In the genomic region with DNA sequence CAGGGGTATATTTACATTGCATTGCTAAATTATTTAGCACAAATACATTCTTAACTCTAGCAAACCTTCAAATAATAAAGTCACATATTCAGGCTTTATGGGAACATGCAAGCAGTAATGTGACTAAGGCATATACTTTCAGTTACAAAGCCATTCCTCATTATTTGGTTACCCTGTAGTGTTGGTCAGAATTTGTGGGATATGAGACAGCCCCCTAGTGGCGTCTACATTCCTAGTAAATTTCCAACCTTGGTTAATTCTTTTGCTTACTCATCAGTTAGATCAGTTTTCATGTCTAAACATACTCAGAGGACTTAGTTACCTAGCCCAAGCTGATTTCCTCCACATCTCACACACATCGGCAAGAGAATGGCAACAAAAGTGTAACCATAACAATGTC, we compare ENCODE assay signal across 8 mouse cellular contexts.
DNase-seq lines count a peak whose midpoint lies in the region; ATAC-seq and TF ChIP-seq lines count a peak whose summit lies in the region.

No protein-coding gene starts in this region.

- TF ChIP-seq CTCF in E14TG2a.4 (conservative IDR thresholded peaks at IDR 0.05; ENCODE audit: low read length): peak; percentile 44
- peak; percentile 37; the same call in 1 of the 2 replicates for TF ChIP-seq CTCF in brain, embryonic 14.5 days (IDR thresholded peaks at IDR 0.05; ENCODE audit: borderline replicate concordance, extremely low read depth, insufficient read depth, insufficient read length)

- no peak for TF ChIP-seq POLR2A in brain, embryonic 14.5 days (IDR thresholded peaks at IDR 0.05; ENCODE audit: borderline replicate concordance, extremely low read depth, insufficient read depth, insufficient read length, poor library complexity, severe bottlenecking)
- no peak for TF ChIP-seq POLR2A in limb, embryonic 14.5 days (IDR thresholded peaks at IDR 0.05; ENCODE audit: borderline replicate concordance, extremely low read depth, insufficient read depth, insufficient read length)

- H3K9me3 ChIP-seq in kidney, embryonic 14.5 days (ENCODE audit: control insufficient read depth, low read length): no peaks in the 10 kb centered on the region
- H3K9me3 ChIP-seq in E14TG2a.4 (ENCODE audit: low read length): no peaks in the 10 kb centered on the region
- H3K9me3 ChIP-seq in limb, embryonic 14.5 days (ENCODE audit: control insufficient read depth, low read length): no peaks in the 10 kb centered on the region

- WGBS in kidney, embryonic 14.5 days: 20% methylated on average over 2 of the region's 2 CpGs
- WGBS in limb, embryonic 14.5 days: 42% methylated on average over 2 of the region's 2 CpGs

- DNase-seq in kidney, postnatal 4 days: no peak
- peak; percentile 79 for DNase-seq in brain, embryonic 14.5 days (ENCODE audit: low read depth)
- peak; percentile 60 for DNase-seq in limb, embryonic 14.5 days (ENCODE audit: low spot score)

- H3K27ac ChIP-seq in kidney, embryonic 14.5 days (ENCODE audit: low read depth, low read length): no peak overlapping the region
- H3K27ac ChIP-seq in limb, embryonic 14.5 days (replicated peaks; ENCODE audit: low read depth, low read length): no peak overlapping the region

- peak; percentile 62; the same call in 1 of the 2 replicates for ATAC-seq in kidney, embryonic 14.5 days (ENCODE audit: low FRiP score, low TSS enrichment)
- ATAC-seq in limb, embryonic 14.5 days (ENCODE audit: low FRiP score, low read depth): 0 out of 2 replicates have a peak, but pooled peaks have one; percentile 55
- no peak for ATAC-seq in inflammation-experienced regulatory T-cells, adult 6 months
- no peak for ATAC-seq in megakaryocyte-erythroid progenitor cell, adult 5-6 weeks (replicated peaks; ENCODE audit: low FRiP score, low TSS enrichment, poor library complexity, severe bottlenecking)
- no peak for ATAC-seq in megakaryocyte, adult 5-6 weeks (ENCODE audit: poor library complexity, severe bottlenecking)

- H3K4me1 ChIP-seq in kidney, embryonic 14.5 days (ENCODE audit: control insufficient read depth, insufficient read depth, low read length): no peaks in the 10 kb centered on the region
- H3K4me1 ChIP-seq in E14TG2a.4 (replicated peaks; ENCODE audit: low read depth, low read length): no peaks in the 10 kb centered on the region
- no peaks in the 10 kb centered on the region for H3K4me1 ChIP-seq in limb, embryonic 14.5 days (ENCODE audit: control insufficient read depth, insufficient read depth, low read length)

- no peak overlapping the region for H3K9ac ChIP-seq in kidney, embryonic 14.5 days (ENCODE audit: low read depth, low read length)
- no peak overlapping the region for H3K9ac ChIP-seq in limb, embryonic 14.5 days (ENCODE audit: low read depth, low read length, severe bottlenecking)

- H3K4me3 ChIP-seq in kidney, embryonic 14.5 days (ENCODE audit: low read length): no peak overlapping the region
- H3K4me3 ChIP-seq in E14TG2a.4 (replicated peaks; ENCODE audit: low read length): no peak overlapping the region
- no peak overlapping the region for H3K4me3 ChIP-seq in limb, embryonic 14.5 days (replicated peaks; ENCODE audit: low read length)

- no peaks in the 10 kb centered on the region for H3K27me3 ChIP-seq in kidney, embryonic 14.5 days (ENCODE audit: control insufficient read depth, insufficient read depth, low read length)
- H3K27me3 ChIP-seq in E14TG2a.4 (ENCODE audit: insufficient read depth, low read length): no peaks in the 10 kb centered on the region
- H3K27me3 ChIP-seq in limb, embryonic 14.5 days (ENCODE audit: control insufficient read depth, insufficient read depth, low read length): no peaks in the 10 kb centered on the region

- H3K36me3 ChIP-seq in kidney, embryonic 14.5 days (ENCODE audit: control insufficient read depth, insufficient read depth, low read length): no peaks in the 10 kb centered on the region
- no peaks in the 10 kb centered on the region for H3K36me3 ChIP-seq in E14TG2a.4 (ENCODE audit: insufficient read depth, low read length)
- no peaks in the 10 kb centered on the region for H3K36me3 ChIP-seq in limb, embryonic 14.5 days (ENCODE audit: control insufficient read depth, insufficient read depth, low read length)

- H3K4me2 ChIP-seq in kidney, embryonic 14.5 days (replicated peaks; ENCODE audit: low read depth, low read length): no peak overlapping the region
- H3K4me2 ChIP-seq in limb, embryonic 14.5 days (replicated peaks; ENCODE audit: low read depth, low read length, severe bottlenecking): no peak overlapping the region

Comparison
In these comparisons a context has a peak if more than half of its experiments do, and no peak if none do; other contexts are left out.
1. ATAC-seq: peak in kidney, embryonic 14.5 days (single experiment) and limb, embryonic 14.5 days (single experiment); none in inflammation-experienced regulatory T-cells, adult 6 months (single experiment), megakaryocyte-erythroid progenitor cell, adult 5-6 weeks (single experiment) and megakaryocyte, adult 5-6 weeks (single experiment).
2. DNase-seq: peak in brain, embryonic 14.5 days (single experiment) and limb, embryonic 14.5 days (single experiment); none in kidney, postnatal 4 days (0 of 2).